Mouse (Mus musculus) hindbrain, embryonic 12.5 days (tissue): ENCODE results near the gene Tnfrsf4. TPM values are rescaled to one million over a fixed set of nuclear protein-coding genes. Genes with fewer than 3 reads are reported as not detected.

Experiments used
- ATAC-seq: fragments of 200-750 bp; cut with Nextera tagmentation; 2 replicates; pipeline ENCODE4 v1.8.0; 2017; ENCODE audit warnings: moderate TSS enrichment; ENCODE audit not compliant: low FRiP score
- H3K27ac ChIP-seq: fragments of 300-500 bp; sonication (generic); 2 replicates; pipeline ENCODE4 v1.5.1; 2016; ENCODE audit warnings: mild to moderate bottlenecking
- H3K27me3 ChIP-seq: fragments of 300-500 bp; sonication (generic); 2 replicates; pipeline ENCODE4 v1.6.1; 2016; ENCODE audit warnings: mild to moderate bottlenecking
- H3K36me3 ChIP-seq: fragments of 300-500 bp; sonication (generic); 2 replicates; pipeline ENCODE4 v1.6.1; 2016; ENCODE audit warnings: mild to moderate bottlenecking
- H3K4me1 ChIP-seq: fragments of 300-500 bp; sonication (generic); 2 replicates; pipeline ENCODE4 v1.6.1; 2016
- H3K4me2 ChIP-seq: fragments of 300-500 bp; sonication (generic); replicated peaks from 2 replicates; pipeline ENCODE4 v1.6.1; 2016; ENCODE audit warnings: mild to moderate bottlenecking
- H3K4me3 ChIP-seq: fragments of 300-500 bp; sonication (generic); 2 replicates; pipeline ENCODE4 v1.5.1; 2016; ENCODE audit warnings: mild to moderate bottlenecking
- H3K9ac ChIP-seq: fragments of 300-500 bp; sonication (generic); 2 replicates; pipeline ENCODE4 v1.6.1; 2016; ENCODE audit warnings: mild to moderate bottlenecking, moderate library complexity
- H3K9me3 ChIP-seq: fragments of 300-500 bp; sonication (generic); replicated peaks from 2 replicates; pipeline ENCODE4 v1.6.1; 2016; ENCODE audit warnings: mild to moderate bottlenecking
- WGBS: fragments of 180-500 bp; shearing (Covaris S2); methylation state at CpG from one replicate; pipeline ENCODE4 v1.1.7; 2016; 5-methylcytosine and 5-hydroxymethylcytosine counted together
- microRNA counts: library from miRNA; unstranded; fragments of <30 nt; microRNA quantifications from one replicate; lab custom pipeline; 2017
- microRNA-seq: library from miRNA; unstranded; fragments of <30 nt; microRNA quantifications from one replicate; pipeline ENCODE4, GENCODE M21; 2017
- polyA plus RNA-seq: library from polyadenylated mRNA; unstranded; fragments of >200 nt; fragmentation: Nextera tagmentation; extraction: Ambion mirVana; gene quantifications from 2 replicates; pipeline ENCODE4 v1.2.1, GENCODE M21; 2016

The Tnfrsf4 gene
- polyA plus RNA-seq, 1 experiment from 2014 or later, result 0.76 TPM

- H3K4me3 ChIP-seq, result no peak overlapping the region
- H3K36me3 ChIP-seq, result no peaks in the 10 kb centered on the region
- H3K4me2 ChIP-seq, result no peak overlapping the region
- no peaks in the 10 kb centered on the region; the same call in 1 of the 2 replicates for H3K27me3 ChIP-seq
- 83% methylated on average over 5 of the region's 5 CpGs for WGBS
- H3K27ac ChIP-seq, result no peak overlapping the region
- no peaks in the 10 kb centered on the region for H3K9me3 ChIP-seq
- ATAC-seq, result no peak
- H3K4me1 ChIP-seq, result no peaks in the 10 kb centered on the region
- no peak overlapping the region for H3K9ac ChIP-seq
Observed at GRCm38 (mm10) chr4:156055173-156055572, 41.5 kb downstream of the Tnfrsf4 start.

GRCm38 (mm10) chr4:156057702-156058101 lies 44.1 kb downstream of the Tnfrsf4 start:
- ATAC-seq, result no peak
- Histone ChIP-seq H3K4me1 (no peaks in the 10 kb centered on the region), H3K4me2 (no peak overlapping the region), H3K27ac (no peak overlapping the region), H3K36me3 (no peaks in the 10 kb centered on the region), H3K4me3 (no peak overlapping the region), H3K27me3 (no peaks in the 10 kb centered on the region; the same call in 1 of the 2 replicates), H3K9ac (no peak overlapping the region), H3K9me3 (no peaks in the 10 kb centered on the region)
- WGBS, result 64% methylated on average over 10 of the region's 10 CpGs

- Histone ChIP-seq H3K4me3 (no peak overlapping the region), H3K4me1 (peaks cover 3% of the 10 kb centered on the region), H3K27ac (no peak overlapping the region), H3K36me3 (no peaks in the 10 kb centered on the region), H3K27me3 (no peaks in the 10 kb centered on the region; the same call in 1 of the 2 replicates), H3K4me2 (no peak overlapping the region), H3K9ac (no peak overlapping the region), H3K9me3 (no peaks in the 10 kb centered on the region)
- 72% methylated on average over 9 of the region's 9 CpGs for WGBS
- no peak for ATAC-seq
Observed at GRCm38 (mm10) chr4:156058826-156059225, 45.2 kb downstream of the Tnfrsf4 start.

- WGBS, result 57% methylated on average over 5 of the region's 5 CpGs
- no peak within 1 kb of the TSS for H3K4me3 ChIP-seq
Observed at GRCm38 (mm10) chr4:156059261-156059660, 45.6 kb downstream of the Tnfrsf4 start, which contains the start of gene Ttll10. Ttll10 (minus strand) TSS chr4:156059414.

GRCm38 (mm10) chr4:156059713-156060112 lies 46.1 kb downstream of the Tnfrsf4 start:
- Histone ChIP-seq H3K9me3 (no peaks in the 10 kb centered on the region), H3K27me3 (no peaks in the 10 kb centered on the region; the same call in 1 of the 2 replicates), H3K27ac (no peak overlapping the region), H3K36me3 (no peaks in the 10 kb centered on the region), H3K4me1 (peaks cover 10% of the 10 kb centered on the region), H3K4me3 (no peak overlapping the region), H3K9ac (no peak overlapping the region), H3K4me2 (no peak overlapping the region)
- ATAC-seq, result no peak; the same call in 1 of the 2 replicates
- WGBS, result 33% methylated on average over 10 of the region's 10 CpGs

More at GRCm38 (mm10) chr4:156059261-156059660, 45.6 kb downstream of the Tnfrsf4 start, which contains the start of gene Ttll10:
- Histone ChIP-seq H3K4me2 (no peak within 1 kb of the TSS), H3K9ac (no peak within 1 kb of the TSS), H3K27me3 (no peaks in the 10 kb centered on the region; the same call in 1 of the 2 replicates), H3K27ac (no peak within 1 kb of the TSS), H3K4me1 (peaks cover 8% of the 10 kb centered on the region), H3K9me3 (no peaks in the 10 kb centered on the region), H3K36me3 (no peaks in the 10 kb centered on the region)
- ATAC-seq, result no peak

- no peaks in the 10 kb centered on the region for H3K9me3 ChIP-seq
- no peak overlapping the region for H3K4me2 ChIP-seq
- H3K27me3 ChIP-seq, result no peaks in the 10 kb centered on the region; the same call in 1 of the 2 replicates
- no peaks in the 10 kb centered on the region for H3K36me3 ChIP-seq
- H3K4me1 ChIP-seq, result peaks cover 10% of the 10 kb centered on the region
- no peak overlapping the region for H3K9ac ChIP-seq
- no peak for ATAC-seq
- WGBS, result 11% methylated on average over 4 of the region's 4 CpGs
- H3K27ac ChIP-seq, result peak overlapping the region; percentile 41; the same call in 1 of the 2 replicates
- H3K4me3 ChIP-seq, result no peak overlapping the region
Observed at GRCm38 (mm10) chr4:156063861-156064509, 50.3 kb downstream of the Tnfrsf4 start.

- H3K9me3 ChIP-seq, result no peaks in the 10 kb centered on the region
- H3K4me1 ChIP-seq, result peaks cover 10% of the 10 kb centered on the region
- H3K27ac ChIP-seq, result no peak overlapping the region
- H3K4me2 ChIP-seq, result no peak overlapping the region
- H3K9ac ChIP-seq, result no peak overlapping the region
- no peak for ATAC-seq
- H3K36me3 ChIP-seq, result no peaks in the 10 kb centered on the region
- H3K27me3 ChIP-seq, result no peaks in the 10 kb centered on the region; the same call in 1 of the 2 replicates
- no peak overlapping the region for H3K4me3 ChIP-seq
- WGBS, result 79% methylated on average over 9 of the region's 9 CpGs
Observed at GRCm38 (mm10) chr4:156064510-156064897, 50.9 kb downstream of the Tnfrsf4 start.

- Histone ChIP-seq H3K9ac (no peak overlapping the region), H3K4me3 (no peak overlapping the region), H3K4me2 (no peak overlapping the region), H3K36me3 (no peaks in the 10 kb centered on the region), H3K27ac (no peak overlapping the region), H3K9me3 (no peaks in the 10 kb centered on the region), H3K27me3 (no peaks in the 10 kb centered on the region), H3K4me1 (peaks cover 15% of the 10 kb centered on the region)
- 95% methylated on average over 10 of the region's 10 CpGs for WGBS
- no peak for ATAC-seq
Observed at GRCm38 (mm10) chr4:156065156-156065894, 51.7 kb downstream of the Tnfrsf4 start.

MicroRNA genes within 50 kb of the gene (microRNA counts, 519-probe panel; counts per million panel counts)
- microRNA mmu-miR-200a (lab: Ali Mortazavi, UCI) (2,119 counts per million, percentile 61 among the panel's probes with 10 or more counts), microRNA mmu-miR-200b (lab: Ali Mortazavi, UCI) (4,358 counts per million, percentile 85 among the panel's probes with 10 or more counts), microRNA mmu-miR-429 (lab: Ali Mortazavi, UCI) (3,915 counts per million, percentile 80 among the panel's probes with 10 or more counts)

Small RNA genes lying within 50 kb of the gene (microRNA-seq; reads per million reads assigned to microRNA genes)
- gene Mir200a (154 reads per million, percentile 53 among the genes with 10 or more reads in this experiment), gene Mir200b (501 reads per million, percentile 66 among the genes with 10 or more reads in this experiment), gene Mir429 (1,457 reads per million, percentile 78 among the genes with 10 or more reads in this experiment)

Other genes with a start within 250 kb of the Tnfrsf4 start
- gene Vwa1, start 239.1 kb upstream of the Tnfrsf4 start, polyA plus RNA-seq, result 12.2 and 12.9 TPM in 2 replicates
- 0.58 and 0.86 TPM in 2 replicates for gene Tmem88b, start 228.0 kb upstream of the Tnfrsf4 start, polyA plus RNA-seq
- not detected in 2 replicates for gene Ankrd65, start 223.4 kb upstream of the Tnfrsf4 start, polyA plus RNA-seq
- 189 and 204 TPM in 2 replicates for gene Mrpl20, start 211.0 kb upstream of the Tnfrsf4 start, polyA plus RNA-seq
- gene Ccnl2, start 201.4 kb upstream of the Tnfrsf4 start, polyA plus RNA-seq, result 207 and 217 TPM in 2 replicates
- gene Aurkaip1, start 182.6 kb upstream of the Tnfrsf4 start, polyA plus RNA-seq, result 127 and 133 TPM in 2 replicates
- 40.6 and 40.7 TPM in 2 replicates for gene Mxra8, start 174.2 kb upstream of the Tnfrsf4 start, polyA plus RNA-seq
- 18.6 and 20.0 TPM in 2 replicates for gene Dvl1, start 166.4 kb upstream of the Tnfrsf4 start, polyA plus RNA-seq
- 0.53 and 0.65 TPM in 2 replicates for gene Tas1r3, start 150.5 kb upstream of the Tnfrsf4 start, polyA plus RNA-seq
- gene Cptp, start 144.4 kb upstream of the Tnfrsf4 start, polyA plus RNA-seq, result 18.5 and 18.6 TPM in 2 replicates
- gene Ints11, start 144.3 kb upstream of the Tnfrsf4 start, polyA plus RNA-seq, result 74.9 and 76.3 TPM in 2 replicates
- gene Pusl1, start 122.1 kb upstream of the Tnfrsf4 start, polyA plus RNA-seq, result 45.1 and 48.3 TPM in 2 replicates
- gene Acap3, start 122.0 kb upstream of the Tnfrsf4 start, polyA plus RNA-seq, result 64.9 and 66.9 TPM in 2 replicates
- gene Ube2j2, start 70.0 kb upstream of the Tnfrsf4 start, polyA plus RNA-seq, result 149 and 150 TPM in 2 replicates
- 17.2 and 25.7 TPM in 2 replicates for gene C1qtnf12, start 51.5 kb upstream of the Tnfrsf4 start, polyA plus RNA-seq
- gene B3galt6, start 21.2 kb upstream of the Tnfrsf4 start, polyA plus RNA-seq, result 19.5 and 20.4 TPM in 2 replicates
- 129 and 130 TPM in 2 replicates for gene Sdf4, start 21.0 kb upstream of the Tnfrsf4 start, polyA plus RNA-seq
- 1.8 and 2.6 TPM in 2 replicates for gene Tnfrsf18, start 12.3 kb downstream of the Tnfrsf4 start, polyA plus RNA-seq
- 0.14 and 0.32 TPM in 2 replicates for gene Ttll10, start 45.6 kb downstream of the Tnfrsf4 start, polyA plus RNA-seq
- gene 9430015G10Rik, start 96.1 kb downstream of the Tnfrsf4 start, polyA plus RNA-seq, result 49.6 and 50.8 TPM in 2 replicates
- gene Rnf223, start 116.7 kb downstream of the Tnfrsf4 start, polyA plus RNA-seq, result 0.56 and 0.76 TPM in 2 replicates
- gene Agrn, start 183.6 kb downstream of the Tnfrsf4 start, polyA plus RNA-seq, result 161 and 178 TPM in 2 replicates
- 1.2 and 1.3 TPM in 2 replicates for gene Isg15, start 187.0 kb downstream of the Tnfrsf4 start, polyA plus RNA-seq
- gene AW011738, start 189.5 kb downstream of the Tnfrsf4 start, polyA plus RNA-seq, result 7.0 and 7.6 TPM in 2 replicates
- gene Perm1, start 202.0 kb downstream of the Tnfrsf4 start, polyA plus RNA-seq, result 2.3 and 2.6 TPM in 2 replicates
- gene Plekhn1, start 221.0 kb downstream of the Tnfrsf4 start, polyA plus RNA-seq, result 29.0 and 30.5 TPM in 2 replicates
- gene Noc2l, start 222.2 kb downstream of the Tnfrsf4 start, polyA plus RNA-seq, result 71.1 and 76.7 TPM in 2 replicates
- gene Samd11, start 241.8 kb downstream of the Tnfrsf4 start, polyA plus RNA-seq, result 3.0 and 3.9 TPM in 2 replicates